Mouse (Mus musculus): Measurements from ENCODE around the gene Hs3st4. TPM values are rescaled to one million over a fixed set of nuclear protein-coding genes. Genes with fewer than 3 reads are reported as not detected.

Hs3st4 gene
- total RNA-seq, 1 experiment: 0.40 TPM

GRCm38 (mm10) chr7:124026908-124027307 is 44.2 kb downstream of the Hs3st4 start:
- no peak for TF ChIP-seq ZC3H11A (IDR thresholded peaks at IDR 0.05; ENCODE audit: borderline replicate concordance, low read depth, low read length)
- TF ChIP-seq HCFC1 (IDR thresholded peaks at IDR 0.05; ENCODE audit: borderline replicate concordance, insufficient read depth, low read length): no peak
- no peak for TF ChIP-seq ZNF384 (IDR thresholded peaks at IDR 0.05; ENCODE audit: low read depth, low read length)
- no peak for TF ChIP-seq MAFK (IDR thresholded peaks at IDR 0.05; ENCODE audit: insufficient read depth, low read depth, low read length)
- TF ChIP-seq CHD2 (IDR thresholded peaks at IDR 0.05; ENCODE audit: low read depth, low read length): no peak

GRCm38 (mm10) chr7:124032236-124032635 is 49.6 kb downstream of the Hs3st4 start:
- Histone ChIP-seq H3K4me3 (ENCODE audit: insufficient read depth in 1 of 2, low read depth in 1 of 2, low read length in 2 of 2, poor library complexity in 1 of 2, severe bottlenecking in 1 of 2) (no peak overlapping the region), H3K36me3 (ENCODE audit: control insufficient read depth, insufficient read depth, low read length, poor library complexity, severe bottlenecking) (no peaks in the 10 kb centered on the region), H3K4me1 (ENCODE audit: control insufficient read depth in 2 of 2, insufficient read depth in 2 of 2, low read length in 2 of 2, poor library complexity in 1 of 2) (no peaks in the 10 kb centered on the region), H3K9ac (ENCODE audit: insufficient read depth, low read depth, low read length, poor library complexity, severe bottlenecking) (no peak overlapping the region), H3K27ac (ENCODE audit: insufficient read depth, low read depth, low read length, poor library complexity, severe bottlenecking) (no peak overlapping the region), H3K9me3 (ENCODE audit: control insufficient read depth, insufficient read depth, low read depth, low read length) (no peaks in the 10 kb centered on the region)
- TF ChIP-seq ZC3H11A (IDR thresholded peaks at IDR 0.05; ENCODE audit: borderline replicate concordance, low read depth, low read length) (no peak), CHD2 (IDR thresholded peaks at IDR 0.05; ENCODE audit: low read depth, low read length) (no peak), MAFK (IDR thresholded peaks at IDR 0.05; ENCODE audit: insufficient read depth, low read depth, low read length) (no peak), HCFC1 (IDR thresholded peaks at IDR 0.05; ENCODE audit: borderline replicate concordance, insufficient read depth, low read length) (no peak), ZNF384 (IDR thresholded peaks at IDR 0.05; ENCODE audit: low read depth, low read length) (no peak)
- DNase-seq (ENCODE audit: low read depth, low spot score): peak; percentile 38
- in situ Hi-C loops (cut with MboI; ENCODE audit: low sequenced_read_pairs in 2 of 2, unreplicated experiment in 2 of 2): no loop called here

More at GRCm38 (mm10) chr7:124026908-124027307, 44.2 kb downstream of the Hs3st4 start:
- H3K9me3 ChIP-seq (ENCODE audit: control insufficient read depth, insufficient read depth, low read depth, low read length): no peaks in the 10 kb centered on the region
- no peak overlapping the region for H3K4me3 ChIP-seq (ENCODE audit: insufficient read depth in 1 of 2, low read depth in 1 of 2, low read length in 2 of 2, poor library complexity in 1 of 2, severe bottlenecking in 1 of 2)
- H3K36me3 ChIP-seq (ENCODE audit: control insufficient read depth, insufficient read depth, low read length, poor library complexity, severe bottlenecking): no peaks in the 10 kb centered on the region
- no peak for DNase-seq (ENCODE audit: low read depth, low spot score)
- H3K27ac ChIP-seq (ENCODE audit: insufficient read depth, low read depth, low read length, poor library complexity, severe bottlenecking): no peak overlapping the region
- H3K4me1 ChIP-seq (ENCODE audit: control insufficient read depth in 2 of 2, insufficient read depth in 2 of 2, low read length in 2 of 2, poor library complexity in 1 of 2): no peaks in the 10 kb centered on the region
- H3K9ac ChIP-seq (ENCODE audit: insufficient read depth, low read depth, low read length, poor library complexity, severe bottlenecking): no peak overlapping the region
- in situ Hi-C loops (cut with MboI; ENCODE audit: low sequenced_read_pairs in 2 of 2, unreplicated experiment in 2 of 2): no loop called here

- in situ Hi-C loops (cut with MboI; ENCODE audit: low sequenced_read_pairs in 2 of 2, unreplicated experiment in 2 of 2): no loop called here
- TF ChIP-seq ZNF384 (IDR thresholded peaks at IDR 0.05; ENCODE audit: low read depth, low read length) (no peak), MAFK (IDR thresholded peaks at IDR 0.05; ENCODE audit: insufficient read depth, low read depth, low read length) (no peak), HCFC1 (IDR thresholded peaks at IDR 0.05; ENCODE audit: borderline replicate concordance, insufficient read depth, low read length) (no peak), ZC3H11A (IDR thresholded peaks at IDR 0.05; ENCODE audit: borderline replicate concordance, low read depth, low read length) (no peak), CHD2 (IDR thresholded peaks at IDR 0.05; ENCODE audit: low read depth, low read length) (no peak)
Measured at GRCm38 (mm10) chr7:124033332-124033731, 50.7 kb downstream of the Hs3st4 start.

GRCm38 (mm10) chr7:124037281-124037700 is 54.6 kb downstream of the Hs3st4 start:
- no peaks in the 10 kb centered on the region for H3K36me3 ChIP-seq (ENCODE audit: control insufficient read depth, insufficient read depth, low read length, poor library complexity, severe bottlenecking)
- no peak for DNase-seq (ENCODE audit: low read depth, low spot score)
- in situ Hi-C loops (cut with MboI; ENCODE audit: low sequenced_read_pairs in 2 of 2, unreplicated experiment in 2 of 2): no loop called here
- H3K9me3 ChIP-seq (ENCODE audit: control insufficient read depth, insufficient read depth, low read depth, low read length): no peaks in the 10 kb centered on the region
- H3K9ac ChIP-seq (ENCODE audit: insufficient read depth, low read depth, low read length, poor library complexity, severe bottlenecking): no peak overlapping the region
- no peak for TF ChIP-seq HCFC1 (IDR thresholded peaks at IDR 0.05; ENCODE audit: borderline replicate concordance, insufficient read depth, low read length)
- TF ChIP-seq ZC3H11A (IDR thresholded peaks at IDR 0.05; ENCODE audit: borderline replicate concordance, low read depth, low read length): no peak
- no peak for TF ChIP-seq MAFK (IDR thresholded peaks at IDR 0.05; ENCODE audit: insufficient read depth, low read depth, low read length)
- no peak for TF ChIP-seq CHD2 (IDR thresholded peaks at IDR 0.05; ENCODE audit: low read depth, low read length)
- TF ChIP-seq ZNF384 (IDR thresholded peaks at IDR 0.05; ENCODE audit: low read depth, low read length): no peak
- no peak overlapping the region for H3K27ac ChIP-seq (ENCODE audit: insufficient read depth, low read depth, low read length, poor library complexity, severe bottlenecking)
- H3K4me1 ChIP-seq (ENCODE audit: control insufficient read depth in 2 of 2, insufficient read depth in 2 of 2, low read length in 2 of 2, poor library complexity in 1 of 2): no peaks in the 10 kb centered on the region
- H3K4me3 ChIP-seq (ENCODE audit: insufficient read depth in 1 of 2, low read depth in 1 of 2, low read length in 2 of 2, poor library complexity in 1 of 2, severe bottlenecking in 1 of 2): no peak overlapping the region

More at GRCm38 (mm10) chr7:124033332-124033731, 50.7 kb downstream of the Hs3st4 start:
- no peaks in the 10 kb centered on the region for H3K4me1 ChIP-seq (ENCODE audit: control insufficient read depth in 2 of 2, insufficient read depth in 2 of 2, low read length in 2 of 2, poor library complexity in 1 of 2)
- no peak overlapping the region for H3K4me3 ChIP-seq (ENCODE audit: insufficient read depth in 1 of 2, low read depth in 1 of 2, low read length in 2 of 2, poor library complexity in 1 of 2, severe bottlenecking in 1 of 2)
- H3K36me3 ChIP-seq (ENCODE audit: control insufficient read depth, insufficient read depth, low read length, poor library complexity, severe bottlenecking): no peaks in the 10 kb centered on the region
- H3K9me3 ChIP-seq (ENCODE audit: control insufficient read depth, insufficient read depth, low read depth, low read length): no peaks in the 10 kb centered on the region
- DNase-seq (ENCODE audit: low read depth, low spot score): no peak
- H3K9ac ChIP-seq (ENCODE audit: insufficient read depth, low read depth, low read length, poor library complexity, severe bottlenecking): no peak overlapping the region
- H3K27ac ChIP-seq (ENCODE audit: insufficient read depth, low read depth, low read length, poor library complexity, severe bottlenecking): no peak overlapping the region

GRCm38 (mm10) chr7:124039142-124039541 is 56.5 kb downstream of the Hs3st4 start:
- Histone ChIP-seq H3K36me3 (ENCODE audit: control insufficient read depth, insufficient read depth, low read length, poor library complexity, severe bottlenecking) (no peaks in the 10 kb centered on the region), H3K4me3 (ENCODE audit: insufficient read depth in 1 of 2, low read depth in 1 of 2, low read length in 2 of 2, poor library complexity in 1 of 2, severe bottlenecking in 1 of 2) (no peak overlapping the region), H3K4me1 (ENCODE audit: control insufficient read depth in 2 of 2, insufficient read depth in 2 of 2, low read length in 2 of 2, poor library complexity in 1 of 2) (no peaks in the 10 kb centered on the region), H3K9ac (ENCODE audit: insufficient read depth, low read depth, low read length, poor library complexity, severe bottlenecking) (no peak overlapping the region), H3K27ac (ENCODE audit: insufficient read depth, low read depth, low read length, poor library complexity, severe bottlenecking) (no peak overlapping the region), H3K9me3 (ENCODE audit: control insufficient read depth, insufficient read depth, low read depth, low read length) (no peaks in the 10 kb centered on the region)
- in situ Hi-C loops (cut with MboI; ENCODE audit: low sequenced_read_pairs in 2 of 2, unreplicated experiment in 2 of 2): no loop called here
- TF ChIP-seq ZNF384 (IDR thresholded peaks at IDR 0.05; ENCODE audit: low read depth, low read length): no peak
- TF ChIP-seq ZC3H11A (IDR thresholded peaks at IDR 0.05; ENCODE audit: borderline replicate concordance, low read depth, low read length): no peak
- no peak for TF ChIP-seq CHD2 (IDR thresholded peaks at IDR 0.05; ENCODE audit: low read depth, low read length)
- TF ChIP-seq MAFK (IDR thresholded peaks at IDR 0.05; ENCODE audit: insufficient read depth, low read depth, low read length): no peak
- no peak for TF ChIP-seq HCFC1 (IDR thresholded peaks at IDR 0.05; ENCODE audit: borderline replicate concordance, insufficient read depth, low read length)
- DNase-seq (ENCODE audit: low read depth, low spot score): no peak
